Mouse (Mus musculus) adrenal gland, postnatal 25 days (tissue): Measurements from ENCODE around the gene Ptpn14. TPM values are rescaled to one million over a fixed set of nuclear protein-coding genes. Genes with fewer than 3 reads are reported as not detected.

Experiments used
- DNase-seq: peaks from one replicate; pipeline ENCODE4 v3.0.0; 2021; ENCODE audit warnings: mixed read lengths
- total RNA-seq: library from RNA; stranded (reverse); gene quantifications from 2 replicates; pipeline ENCODE4 v1.2.3, GENCODE M21; 2021

The Ptpn14 gene
- total RNA-seq, 1 experiment from 2014 or later: 23.4 TPM

GRCm38 (mm10) chr1:189910685-189911345 lies 182.7 kb downstream of the Ptpn14 start:
- peak; percentile 80 for DNase-seq

DNA sequence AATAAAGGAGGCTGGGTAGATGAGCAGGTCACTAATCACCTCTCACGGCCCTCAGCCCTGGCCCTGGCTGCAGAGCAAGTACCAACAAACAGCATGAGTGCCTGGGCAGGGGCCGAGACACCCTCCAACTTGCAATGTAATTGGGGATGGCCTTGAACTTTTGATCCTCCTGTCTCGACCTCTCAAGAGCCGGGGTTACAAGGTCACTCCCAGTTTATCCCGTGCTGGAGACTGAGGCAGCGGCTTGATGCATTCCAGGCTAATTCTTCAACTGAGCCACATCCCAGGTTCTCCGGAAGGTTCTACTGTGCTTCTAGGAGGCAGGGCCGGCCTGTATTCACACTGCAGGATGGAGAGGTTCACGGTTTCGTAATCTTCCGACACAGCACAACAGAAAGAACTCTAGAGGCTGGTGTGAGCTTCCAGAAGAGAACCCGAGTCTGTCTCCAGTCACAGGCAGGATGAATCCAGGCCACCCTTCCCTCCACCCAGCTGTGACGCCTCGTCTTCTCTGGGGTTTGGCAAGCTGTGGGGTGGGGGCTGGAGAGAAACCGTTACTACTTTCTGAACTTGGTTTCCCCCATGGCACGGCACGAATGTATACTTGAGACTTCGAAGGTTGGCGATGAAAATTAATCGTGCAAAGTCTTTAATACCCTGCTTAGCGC lies 185.2 kb downstream of the Ptpn14 start:
- no peak for DNase-seq

GRCm38 (mm10) chr1:189916422-189917125 lies 188.5 kb downstream of the Ptpn14 start:
- DNase-seq: peak; percentile 36

- DNase-seq: no peak
Measured at GRCm38 (mm10) chr1:189917126-189917500, 189.0 kb downstream of the Ptpn14 start.

GRCm38 (mm10) chr1:189919756-189920155 lies 191.7 kb downstream of the Ptpn14 start:
- DNase-seq: no peak

- no peak for DNase-seq
Measured at GRCm38 (mm10) chr1:189920701-189921567, 192.9 kb downstream of the Ptpn14 start.

DNA sequence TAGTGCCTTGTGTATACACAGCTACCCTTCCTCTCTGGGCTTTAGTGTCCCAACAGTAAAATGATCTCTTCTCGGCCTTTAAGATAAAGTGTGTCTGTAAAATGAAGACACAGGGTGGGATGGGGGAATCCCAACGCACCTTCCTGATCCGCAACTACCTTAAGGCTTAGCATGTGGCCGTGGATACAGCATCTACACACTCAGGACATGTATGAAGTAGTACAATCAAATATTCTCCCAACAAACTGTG lies 193.4 kb downstream of the Ptpn14 start:
- DNase-seq: no peak

DNA sequence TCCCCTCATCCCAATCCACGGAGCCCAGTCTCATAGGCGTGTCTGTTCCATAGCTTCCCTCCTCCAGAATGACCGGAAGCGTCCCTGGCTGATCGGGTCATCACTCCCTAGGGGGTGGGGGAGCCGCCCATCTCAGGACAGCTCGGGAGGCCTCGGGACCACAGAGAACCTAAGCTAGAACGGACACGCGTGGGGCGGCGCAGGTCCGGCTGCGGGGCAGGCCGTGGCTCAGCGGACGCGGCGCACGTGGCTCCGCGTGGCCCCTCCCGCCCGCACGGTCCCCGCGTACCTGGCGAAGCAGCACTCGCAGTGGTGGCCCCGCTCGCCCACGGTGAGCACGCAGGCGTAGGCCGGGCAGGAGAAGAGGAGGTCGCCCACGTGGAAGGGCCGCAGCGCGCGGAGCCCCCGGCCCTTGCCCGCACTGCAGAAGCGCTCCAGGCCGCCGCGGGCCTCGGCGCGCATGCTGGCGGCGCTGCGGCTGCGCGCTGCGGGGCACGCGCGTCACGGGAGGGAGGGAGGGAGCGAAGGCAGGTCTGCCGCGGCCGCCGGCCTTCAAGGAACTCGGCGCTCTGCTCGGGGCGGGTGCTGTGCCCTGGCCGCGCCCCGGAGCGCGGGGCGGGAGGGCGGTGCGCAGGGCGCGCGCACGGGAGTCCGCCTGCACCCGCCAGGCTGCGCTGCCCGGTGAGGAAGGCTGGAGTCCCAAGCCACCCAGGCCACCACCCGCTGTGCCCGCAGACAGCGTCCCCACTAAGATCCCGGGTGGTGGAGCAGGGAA lies 193.9 kb downstream of the Ptpn14 start, which contains the start of gene Smyd2:
Gene Smyd2, minus strand, starts transcription at position 546 of the 775 bp plus-strand sequence.
- peak; percentile 80 for DNase-seq

DNA sequence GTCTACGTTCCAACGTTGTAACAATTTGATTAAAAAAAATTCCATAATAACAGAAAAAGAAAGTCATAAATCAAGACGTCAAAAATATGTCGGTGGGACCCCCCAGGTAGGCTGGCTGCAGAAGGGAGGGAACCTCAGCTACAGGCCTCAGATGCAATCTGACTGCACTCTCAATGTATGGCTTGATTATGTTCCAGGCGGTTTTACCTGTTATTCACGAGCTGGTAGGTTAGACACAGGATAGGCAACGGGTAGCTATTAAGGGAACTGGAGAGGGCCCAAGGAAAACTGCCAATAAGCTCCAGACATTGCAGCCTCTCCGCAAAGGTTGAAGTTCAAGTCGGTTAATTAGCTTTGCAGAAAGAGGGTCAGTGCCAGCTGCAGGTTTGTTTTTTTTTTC lies 194.7 kb downstream of the Ptpn14 start:
- DNase-seq: no peak

DNA sequence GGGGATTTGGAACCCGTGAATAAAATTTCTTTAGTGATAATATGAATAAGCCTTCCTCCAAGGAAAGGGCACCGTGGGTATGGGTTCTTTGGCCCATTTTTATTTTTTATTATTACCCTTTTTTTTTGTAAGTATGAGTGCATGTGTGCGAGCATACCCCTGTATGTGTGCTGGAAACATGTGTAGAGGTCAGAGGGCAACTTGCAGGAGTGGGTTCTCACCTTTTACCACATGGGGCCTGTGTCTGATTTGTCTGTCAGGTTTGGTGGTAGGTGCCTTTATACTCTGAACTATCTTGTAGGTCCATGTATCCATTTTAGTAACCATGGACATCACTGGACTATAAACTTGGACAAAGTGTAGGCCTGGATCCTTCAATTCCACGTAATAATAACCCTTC lies 195.1 kb downstream of the Ptpn14 start:
- no peak for DNase-seq

- DNase-seq: no peak
Measured at GRCm38 (mm10) chr1:189923871-189924568, 196.0 kb downstream of the Ptpn14 start.

DNA sequence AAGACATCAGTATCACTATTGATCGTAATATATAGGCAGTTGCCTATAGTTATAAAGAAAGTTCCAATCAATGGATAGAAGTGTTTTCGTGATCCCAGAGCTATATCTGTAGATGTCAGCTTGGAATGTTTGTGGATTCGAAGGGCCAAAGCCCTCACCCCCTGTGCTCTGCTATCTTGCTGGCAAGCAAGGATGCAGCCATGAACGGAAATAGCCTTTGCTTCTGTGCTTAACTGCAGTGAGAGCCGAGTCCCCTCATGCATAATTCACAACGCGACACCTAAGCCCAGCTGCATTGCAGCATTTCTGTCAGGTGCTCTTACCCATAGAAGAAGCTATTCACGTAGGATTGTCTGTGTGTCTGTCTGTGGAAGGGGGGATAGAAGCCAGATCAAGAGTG lies 198.2 kb downstream of the Ptpn14 start:
- DNase-seq: no peak

Other genes starting within 250 kb of the Ptpn14 start
- gene Cenpf, start 40.2 kb upstream of the Ptpn14 start, total RNA-seq: 7.2 and 11.9 TPM in 2 replicates
- gene Smyd2, start 194.1 kb downstream of the Ptpn14 start, total RNA-seq: 74.5 and 80.8 TPM in 2 replicates